Mouse (Mus musculus) MEL (cell line): ENCODE measurements around the gene Abcc5. TPM values are rescaled to one million over a fixed set of nuclear protein-coding genes. Genes with fewer than 3 reads are reported as not detected.

ENCODE experiments used
- DNase-seq: peaks from one replicate; pipeline ENCODE4 v3.0.0; 2011; ENCODE audit warnings: low read depth, low spot score
- H3K27ac ChIP-seq: 2 replicates; pipeline ENCODE4 v1.5.1; 2012; ENCODE audit warnings: low read depth, mild to moderate bottlenecking, control low read depth, low read length, moderate library complexity; ENCODE audit not compliant: control insufficient read depth
- H3K27me3 ChIP-seq, 2 experiments: fragments of 150-350 bp in 1 of 2; sonication (generic) in 1 of 2; 2 replicates each; pipeline ENCODE4 v1.6.1; 2012; ENCODE audit warnings: low read length in 2 of 2, mild to moderate bottlenecking in 2 of 2, improper control_type of control experiment in 1 of 2, moderate library complexity in 1 of 2; ENCODE audit not compliant: insufficient read depth in 2 of 2, control insufficient read depth in 1 of 2
- H3K36me3 ChIP-seq, 2 experiments: 2 replicates each; pipeline ENCODE4 v1.6.1; 2012 to 2014; ENCODE audit warnings: low read length in 2 of 2, improper control_type of control experiment in 1 of 2, inconsistent platforms in 1 of 2, mild to moderate bottlenecking in 1 of 2; ENCODE audit not compliant: insufficient read depth in 2 of 2, control insufficient read depth in 1 of 2
- H3K4me1 ChIP-seq, 2 experiments: fragments of 150-350 bp in 1 of 2; sonication (generic) in 1 of 2; 2 replicates each; pipeline ENCODE4 v1.6.1; 2012; ENCODE audit warnings: low read length in 2 of 2, improper control_type of control experiment in 1 of 2, mild to moderate bottlenecking in 1 of 2; ENCODE audit not compliant: insufficient read depth in 2 of 2, control insufficient read depth in 1 of 2
- H3K4me3 ChIP-seq, 2 experiments: fragments of 150-350 bp in 1 of 2; sonication (generic) in 1 of 2; 2 replicates each; pipeline ENCODE4 v1.5.1; 2012; ENCODE audit warnings: low read depth in 2 of 2, low read length in 2 of 2, mild to moderate bottlenecking in 2 of 2, moderate library complexity in 2 of 2, control low read depth in 1 of 2, improper control_type of control experiment in 1 of 2; ENCODE audit not compliant: control insufficient read depth in 1 of 2, insufficient read depth in 1 of 2
- H3K79me2 ChIP-seq: 2 replicates; pipeline ENCODE4 v1.6.1; 2012; ENCODE audit warnings: mild to moderate bottlenecking, low read length, moderate library complexity; ENCODE audit not compliant: control insufficient read depth, poor library complexity, insufficient read depth
- H3K9ac ChIP-seq: 2 replicates; pipeline ENCODE4 v1.6.1; 2012; ENCODE audit warnings: low read depth, mild to moderate bottlenecking, control low read depth, low read length, moderate library complexity; ENCODE audit not compliant: control insufficient read depth, poor library complexity, severe bottlenecking
- H3K9me3 ChIP-seq: fragments of 150-350 bp; sonication (generic); replicated peaks from 2 replicates; pipeline ENCODE4 v1.6.1; 2012; ENCODE audit warnings: mild to moderate bottlenecking, low read length, improper control_type of control experiment, moderate library complexity; ENCODE audit not compliant: insufficient read depth
- ELF1 ChIP-seq: IDR thresholded peaks from 2 replicates; pipeline ENCODE4 v1.6.1; 2014; ENCODE audit warnings: low read depth, mild to moderate bottlenecking, inconsistent platforms, low read length, improper control_type of control experiment, moderate library complexity
- EP300 ChIP-seq, 2 experiments: IDR thresholded peaks; 2 replicates each; pipeline ENCODE4 v1.6.1; 2011; ENCODE audit warnings: improper control_type of control experiment in 2 of 2, low read length in 2 of 2, low read depth in 1 of 2, mild to moderate bottlenecking in 1 of 2
- ETS1 ChIP-seq: IDR thresholded peaks from 2 replicates; pipeline ENCODE4 v1.6.1; 2012; ENCODE audit warnings: low read depth, mild to moderate bottlenecking, inconsistent platforms, low read length, improper control_type of control experiment, moderate library complexity
- GABPA ChIP-seq: IDR thresholded peaks from 2 replicates; pipeline ENCODE4 v1.6.1; 2012; ENCODE audit warnings: low read depth, mild to moderate bottlenecking, inconsistent platforms, low read length, improper control_type of control experiment, moderate library complexity
- GATA1 ChIP-seq: IDR thresholded peaks from 2 replicates; pipeline ENCODE4 v1.6.1; 2011; ENCODE audit warnings: low read depth, low read length, improper control_type of control experiment
- HCFC1 ChIP-seq: IDR thresholded peaks from 2 replicates; pipeline ENCODE4 v1.6.1; 2012; ENCODE audit warnings: low read depth, mild to moderate bottlenecking, inconsistent platforms, low read length, improper control_type of control experiment, moderate library complexity
- JUND ChIP-seq: IDR thresholded peaks from 2 replicates; pipeline ENCODE4 v1.6.1; 2011; ENCODE audit warnings: low read depth, mild to moderate bottlenecking, improper control_type of control experiment, low read length
- KAT2A ChIP-seq: conservative IDR thresholded peaks from 2 replicates; pipeline ENCODE4 v1.6.1; 2012; ENCODE audit warnings: low read depth, low read length, improper control_type of control experiment, inconsistent platforms
- MAFK ChIP-seq: IDR thresholded peaks from 2 replicates; pipeline ENCODE4 v1.6.1; 2011; ENCODE audit warnings: low read depth, mild to moderate bottlenecking, low read length, improper control_type of control experiment, borderline replicate concordance
- MAX ChIP-seq: IDR thresholded peaks from 2 replicates; pipeline ENCODE4 v1.6.1; 2011; ENCODE audit warnings: low read length, improper control_type of control experiment
- MEF2A ChIP-seq: IDR thresholded peaks from 2 replicates; pipeline ENCODE4 v1.6.1; 2014; ENCODE audit warnings: low read depth, mild to moderate bottlenecking, inconsistent platforms, low read length, improper control_type of control experiment; ENCODE audit not compliant: poor library complexity, insufficient replicate concordance, severe bottlenecking; ENCODE audit errors: extremely low read depth
- MXI1 ChIP-seq: IDR thresholded peaks from 2 replicates; pipeline ENCODE4 v1.6.1; 2011; ENCODE audit warnings: mild to moderate bottlenecking, low read depth, low read length, improper control_type of control experiment
- MYB ChIP-seq: IDR thresholded peaks from 2 replicates; pipeline ENCODE4 v1.6.1; 2011; ENCODE audit warnings: mild to moderate bottlenecking, low read depth, low read length, improper control_type of control experiment
- POLR2A ChIP-seq, 2 experiments: IDR thresholded peaks; 2 replicates each; pipeline ENCODE4 v1.6.1; 2011 to 2012; ENCODE audit warnings: low read length in 2 of 2, mild to moderate bottlenecking in 2 of 2, control low read depth in 1 of 2, improper control_type of control experiment in 1 of 2, low read depth in 1 of 2, moderate library complexity in 1 of 2; ENCODE audit not compliant: control insufficient read depth in 1 of 2, insufficient read depth in 1 of 2, poor library complexity in 1 of 2
- RCOR1 ChIP-seq: IDR thresholded peaks from 2 replicates; pipeline ENCODE4 v1.6.1; 2012; ENCODE audit warnings: low read depth, mild to moderate bottlenecking, inconsistent platforms, low read length, improper control_type of control experiment
- SIN3A ChIP-seq: IDR thresholded peaks from 2 replicates; pipeline ENCODE4 v1.6.1; 2012; ENCODE audit warnings: low read length, improper control_type of control experiment, inconsistent platforms
- TAL1 ChIP-seq: IDR thresholded peaks from 2 replicates; pipeline ENCODE4 v1.6.1; 2012; ENCODE audit warnings: mild to moderate bottlenecking, inconsistent platforms, low read length, moderate library complexity, mixed read lengths
- TBP ChIP-seq: IDR thresholded peaks from 2 replicates; pipeline ENCODE4 v1.8.0; 2011; ENCODE audit warnings: low read depth, low read length, improper control_type of control experiment
- TCF12 ChIP-seq: IDR thresholded peaks from 2 replicates; pipeline ENCODE4 v1.6.1; 2014; ENCODE audit warnings: low read depth, mild to moderate bottlenecking, inconsistent platforms, low read length, improper control_type of control experiment, moderate library complexity
- ZC3H11A ChIP-seq: IDR thresholded peaks from 2 replicates; pipeline ENCODE4 v1.6.1; 2012; ENCODE audit warnings: low read depth, mild to moderate bottlenecking, inconsistent platforms, low read length, improper control_type of control experiment
- ZKSCAN1 ChIP-seq: IDR thresholded peaks from 2 replicates; pipeline ENCODE4 v1.6.1; 2012; ENCODE audit warnings: low read depth, mild to moderate bottlenecking, inconsistent platforms, low read length, improper control_type of control experiment, moderate library complexity
- ZMIZ1 ChIP-seq: IDR thresholded peaks from 2 replicates; pipeline ENCODE4 v1.6.1; 2012; ENCODE audit warnings: low read depth, mild to moderate bottlenecking, inconsistent platforms, low read length, improper control_type of control experiment, moderate library complexity
- ZNF384 ChIP-seq: IDR thresholded peaks from 2 replicates; pipeline ENCODE4 v1.6.1; 2012; ENCODE audit warnings: low read depth, mild to moderate bottlenecking, inconsistent platforms, low read length, improper control_type of control experiment
- polyA plus RNA-seq, 2 experiments: library from polyadenylated mRNA; stranded (reverse) in 1 of 2; unstranded in 1 of 2; fragments of >175 nt in 1 of 2; fragments of >200 nt in 1 of 2; gene quantifications; 2 replicates each; pipeline versions ENCODE4 v1.2.1 to v1.2.4; 2012; ENCODE audit warnings: low replicate concordance in 2 of 2, low read depth in 1 of 2; ENCODE audit not compliant: insufficient read length in 2 of 2, insufficient read depth in 1 of 2, missing spikeins in 1 of 2
- total RNA-seq: library from RNA; depleted of rRNA; stranded (reverse); fragments of 300-350 nt; gene quantifications from 2 replicates; pipeline ENCODE4 v1.2.3, GENCODE M21; 2012

Abcc5 gene
- total and polyA plus RNA-seq, 3 experiments: 17.6 to 31.7 TPM; not detected in 1

GRCm38 (mm10) chr16:20424226-20424663, 1.9 kb downstream of the Abcc5 start:
- TF ChIP-seq GABPA (no peak), GATA1 (peak; percentile 88), JUND (no peak), KAT2A (no peak), MXI1 (peak; percentile 52), HCFC1 (0 out of 2 replicates have a peak, but pooled peaks have one; percentile 12), MAX (no peak), TAL1 (peak; percentile 71), POLR2A (IDR thresholded peaks at IDR 0.05; ENCODE audit: control insufficient read depth in 1 of 2, insufficient read depth in 1 of 2, low read depth in 1 of 2, low read length in 2 of 2, poor library complexity in 1 of 2) (no peak), ZMIZ1 (no peak), TBP (no peak), EP300 (IDR thresholded peaks at IDR 0.05; ENCODE audit: low read depth in 1 of 2, low read length in 2 of 2) (peak; percentile 85 to 91), MEF2A (peak; percentile 78; the same call in 1 of the 2 replicates), ELF1 (no peak), ZC3H11A (no peak), RCOR1 (0 out of 2 replicates have a peak, but pooled peaks have one; percentile 46), TCF12 (peak; percentile 62), ETS1 (peak; percentile 95), ZNF384 (0 out of 2 replicates have a peak, but pooled peaks have one; percentile 35), MYB (peak; percentile 79; the same call in 1 of the 2 replicates), MAFK (peak; percentile 99), SIN3A (peak; percentile 96), ZKSCAN1 (no peak)
- H3K4me3 ChIP-seq: peak overlapping the region; percentile 68 to 70
- H3K4me1 ChIP-seq: peaks cover 5 to 14% of the 10 kb centered on the region in 2 experiments; a peak in 3 of 4 replicates
- no peaks in the 10 kb centered on the region for H3K9me3 ChIP-seq
- H3K9ac ChIP-seq: peak overlapping the region; percentile 60
- peaks cover 7% of the 10 kb centered on the region for H3K79me2 ChIP-seq
- peaks cover 0 to 17% of the 10 kb centered on the region in 2 experiments; a peak in 2 of 4 replicates for H3K36me3 ChIP-seq
- H3K27me3 ChIP-seq: no peaks in the 10 kb centered on the region
- H3K27ac ChIP-seq: peak overlapping the region; percentile 93
- DNase-seq: peak; percentile 87
